Mouse (Mus musculus) cerebellum, adult 11 months (tissue): ENCODE results near the gene Ppif.
A peak's percentile ranks its signal among the peaks of the same experiment; 100 is the strongest.

Source experiments
- DNase-seq: peaks from one replicate; pipeline ENCODE4 v3.0.0; 2022

The Ppif gene

DNA sequence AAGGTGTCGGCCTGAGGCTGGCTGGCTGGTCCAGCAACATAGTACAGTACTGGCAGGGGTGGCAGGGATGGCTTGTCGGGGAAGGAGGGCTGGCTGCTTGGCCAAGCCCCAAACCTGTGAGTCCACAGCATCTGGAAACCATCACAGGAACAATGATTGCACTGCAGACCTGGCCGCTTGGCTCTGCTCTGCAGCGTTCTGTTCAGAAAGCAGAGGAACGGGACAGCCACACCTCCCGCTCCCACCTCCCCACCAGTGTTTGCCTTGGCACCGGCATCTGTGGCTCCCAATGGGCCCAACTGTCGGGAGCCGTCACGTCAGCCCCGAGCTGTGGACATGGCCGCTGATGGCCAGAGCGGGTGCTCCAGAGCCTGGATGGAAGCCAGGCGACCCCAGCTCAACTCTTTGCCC, 44.6 kb downstream of the Ppif start:
- DNase-seq = no peak

DNA sequence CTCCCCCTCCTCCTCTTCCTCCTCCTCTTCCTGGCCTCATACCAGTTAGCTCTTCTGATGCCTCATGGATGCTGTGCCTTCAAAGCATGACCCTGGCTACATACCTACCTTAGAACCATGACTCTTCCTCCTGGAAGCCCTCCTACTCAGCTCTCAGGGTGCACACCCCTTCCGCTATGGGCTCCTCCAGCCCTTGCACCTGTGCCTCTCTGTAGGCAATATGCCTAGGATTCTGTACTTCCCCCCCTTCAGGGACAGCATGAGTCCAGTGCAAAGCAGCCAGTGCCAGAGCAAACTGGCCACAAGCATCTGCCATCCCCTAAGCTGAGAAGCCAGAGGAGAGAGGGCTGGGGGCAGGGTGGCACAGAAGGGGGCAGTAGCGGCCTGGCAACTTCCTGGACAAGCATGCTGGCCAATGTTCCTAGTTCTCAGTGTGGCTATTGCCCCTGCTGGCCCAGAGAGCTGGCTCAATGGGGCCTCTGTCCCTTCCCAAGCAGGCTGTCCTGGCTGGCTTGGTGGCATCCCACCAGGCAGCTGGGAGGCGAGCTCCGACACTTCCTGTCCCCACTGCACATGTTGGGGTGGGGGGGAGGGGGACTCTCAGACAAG, 46.1 kb downstream of the Ppif start:
- DNase-seq = peak; percentile 36

DNA sequence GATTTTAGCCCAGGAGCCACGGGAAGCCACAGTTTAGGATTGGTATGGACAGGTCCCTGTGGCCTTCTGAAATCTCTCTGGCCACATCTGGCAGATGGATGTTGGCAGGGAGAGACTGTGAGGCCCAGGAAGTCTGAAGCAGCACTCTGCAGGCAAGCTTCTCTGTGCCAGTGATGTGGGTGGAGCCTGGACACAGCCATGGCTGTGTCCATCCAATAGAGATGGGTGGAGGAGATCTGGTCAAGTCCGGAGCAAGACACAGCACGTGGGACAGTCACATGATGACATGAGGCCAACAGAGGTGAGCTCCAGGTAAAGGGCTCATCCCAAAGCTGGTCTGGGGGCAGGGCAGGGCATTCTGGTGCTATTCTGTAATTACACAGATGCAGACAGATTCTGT, 47.3 kb downstream of the Ppif start:
- DNase-seq = no peak

DNA sequence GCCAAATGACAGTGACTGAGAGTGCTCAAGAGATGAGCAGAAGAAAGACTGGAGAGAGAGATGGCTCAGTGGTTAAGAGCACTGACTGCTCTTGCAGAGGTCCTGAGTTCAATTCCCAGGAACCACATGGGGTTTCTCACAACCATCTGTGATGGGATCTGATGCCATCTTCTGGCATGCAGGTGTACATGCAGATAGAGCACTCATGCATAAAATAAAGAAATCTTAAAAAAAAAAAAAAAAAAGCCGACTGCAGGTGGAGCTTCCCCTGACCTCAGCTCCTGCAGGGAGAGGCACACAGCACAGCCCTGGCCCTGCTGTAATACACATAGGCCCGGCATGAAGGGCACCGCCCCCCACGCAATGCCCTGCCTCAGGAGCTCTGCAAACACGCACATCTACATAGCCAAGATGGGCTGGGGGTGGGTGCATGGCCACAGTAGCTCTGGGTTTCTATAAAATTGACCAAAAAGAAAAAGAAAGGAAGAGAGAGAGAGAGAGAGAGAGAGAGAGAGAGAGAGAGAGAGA, 48.0 kb downstream of the Ppif start:
- DNase-seq = no peak

DNA sequence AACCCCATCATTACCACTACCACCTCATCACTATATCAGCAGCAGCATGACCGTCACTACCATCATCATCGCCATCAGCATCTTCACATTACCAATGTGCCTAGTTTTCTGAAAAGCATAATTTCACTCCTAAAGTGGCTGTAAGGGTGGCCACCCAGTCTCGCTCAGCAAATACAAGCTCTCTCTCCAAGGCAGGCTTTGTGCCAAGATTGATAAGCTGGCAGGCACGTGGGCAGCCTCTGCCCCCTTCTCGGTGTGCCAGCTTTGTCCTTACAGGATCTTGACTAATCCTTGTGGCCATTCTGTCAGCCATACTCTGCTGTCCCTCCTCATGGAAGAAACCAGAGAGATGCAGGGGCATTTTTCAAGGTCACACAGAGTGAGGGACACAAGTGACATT, 49.0 kb downstream of the Ppif start:
- no peak for DNase-seq

DNA sequence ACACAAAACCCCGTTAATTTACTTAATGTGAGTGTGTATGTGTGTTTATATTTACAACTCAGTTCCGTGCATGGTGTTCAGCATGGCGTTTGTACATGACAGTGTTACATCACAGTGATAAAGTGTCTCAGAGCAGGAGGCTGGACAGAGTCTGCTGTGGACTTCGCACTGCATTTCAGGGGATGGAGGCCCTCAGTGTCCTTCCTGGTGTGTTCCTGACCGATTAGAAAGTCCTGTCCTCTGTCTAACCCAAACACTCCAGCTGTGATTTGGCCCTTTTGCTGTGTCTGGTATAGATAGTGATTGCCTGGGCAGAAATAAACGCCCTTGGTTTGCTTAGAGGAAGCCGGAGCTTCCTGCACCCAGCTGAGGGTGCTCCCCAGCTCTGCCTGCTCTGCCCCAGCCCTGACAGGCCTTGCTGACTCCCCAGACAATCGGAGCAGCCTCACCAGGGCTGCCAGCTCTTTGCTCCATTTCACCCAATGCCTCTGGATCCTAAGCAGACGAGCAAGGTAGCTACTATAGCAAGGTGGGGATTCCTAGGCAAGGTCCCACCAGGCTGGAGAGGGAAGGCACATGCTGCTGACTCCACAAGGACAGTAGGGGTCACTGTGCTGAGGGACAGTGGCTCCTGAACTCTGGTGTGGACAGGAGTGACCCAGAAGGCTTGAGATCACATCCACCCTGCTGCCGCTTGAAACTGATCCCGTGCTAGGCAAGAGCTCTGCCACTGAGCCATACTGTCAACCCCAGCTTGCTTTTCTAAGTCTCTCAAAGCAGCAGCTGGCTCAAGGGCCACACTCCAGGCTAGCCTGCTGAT, 51.6 kb downstream of the Ppif start:
- DNase-seq = no peak

DNA sequence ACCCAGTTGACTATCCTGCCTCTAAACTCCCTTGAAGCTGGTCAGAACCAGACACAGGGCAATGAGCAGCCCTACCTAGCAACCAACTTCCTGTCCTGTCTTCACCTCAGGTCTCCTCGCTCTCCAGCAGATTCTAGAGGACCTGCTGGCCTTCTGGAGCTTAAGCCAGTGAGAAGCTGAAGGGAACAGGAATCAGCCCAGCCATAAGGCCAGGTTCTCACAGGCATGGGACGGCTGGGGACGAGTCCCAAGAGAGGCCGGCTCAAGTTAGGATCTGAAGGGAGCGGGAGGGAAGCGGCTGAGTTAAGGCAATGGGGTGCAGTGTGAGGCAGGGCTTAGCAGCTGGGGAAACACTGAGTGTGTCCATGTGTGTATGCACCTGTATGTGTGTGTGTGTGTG, 52.4 kb downstream of the Ppif start:
- no peak for DNase-seq

DNA sequence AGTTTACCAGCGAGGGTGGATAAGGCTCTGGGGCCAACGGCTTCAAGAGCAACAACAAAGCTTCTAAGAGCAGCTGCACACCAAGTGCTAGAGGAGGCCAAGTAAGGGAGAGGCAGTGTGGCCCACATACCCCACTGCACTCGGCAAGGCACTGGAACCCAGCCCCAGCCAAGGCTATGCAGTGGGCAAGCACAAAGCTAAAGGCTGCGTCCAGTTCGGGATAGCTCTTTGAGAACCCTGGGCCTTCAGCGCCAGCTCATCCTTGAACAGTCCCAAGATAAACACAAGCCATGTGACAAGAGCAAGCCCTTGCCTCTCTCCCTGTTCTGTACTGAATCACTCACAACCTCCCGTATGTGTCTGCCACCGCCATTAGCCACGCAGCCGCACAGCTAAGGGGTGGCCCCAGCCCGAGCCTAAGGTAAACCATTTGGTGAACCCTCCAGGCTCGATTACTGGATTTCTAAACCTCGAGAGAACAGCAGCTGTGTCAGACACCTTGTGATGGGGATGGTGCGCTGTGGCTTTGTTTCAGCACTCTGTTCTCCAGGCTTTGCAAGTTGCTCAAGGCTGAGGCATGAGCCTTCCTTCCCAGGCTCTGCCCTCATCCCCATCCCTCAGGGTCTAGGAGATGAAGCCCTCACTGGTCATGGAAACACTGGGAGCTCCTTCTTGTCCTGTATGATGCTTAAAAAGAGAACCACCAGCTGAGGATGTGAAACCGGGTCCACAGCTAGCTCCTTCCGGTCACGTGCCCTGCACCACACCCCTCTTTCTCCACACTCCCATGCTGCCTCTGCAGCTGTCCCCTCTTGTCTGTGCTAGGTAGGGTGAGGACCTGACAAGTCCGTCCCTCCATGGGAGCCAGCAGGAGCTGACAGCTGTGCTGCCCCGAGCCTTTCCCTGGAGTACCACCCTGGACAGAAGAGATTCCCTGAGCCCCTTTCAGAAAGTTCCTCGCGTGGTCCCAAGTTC, 53.3 kb downstream of the Ppif start:
- DNase-seq = no peak

DNA sequence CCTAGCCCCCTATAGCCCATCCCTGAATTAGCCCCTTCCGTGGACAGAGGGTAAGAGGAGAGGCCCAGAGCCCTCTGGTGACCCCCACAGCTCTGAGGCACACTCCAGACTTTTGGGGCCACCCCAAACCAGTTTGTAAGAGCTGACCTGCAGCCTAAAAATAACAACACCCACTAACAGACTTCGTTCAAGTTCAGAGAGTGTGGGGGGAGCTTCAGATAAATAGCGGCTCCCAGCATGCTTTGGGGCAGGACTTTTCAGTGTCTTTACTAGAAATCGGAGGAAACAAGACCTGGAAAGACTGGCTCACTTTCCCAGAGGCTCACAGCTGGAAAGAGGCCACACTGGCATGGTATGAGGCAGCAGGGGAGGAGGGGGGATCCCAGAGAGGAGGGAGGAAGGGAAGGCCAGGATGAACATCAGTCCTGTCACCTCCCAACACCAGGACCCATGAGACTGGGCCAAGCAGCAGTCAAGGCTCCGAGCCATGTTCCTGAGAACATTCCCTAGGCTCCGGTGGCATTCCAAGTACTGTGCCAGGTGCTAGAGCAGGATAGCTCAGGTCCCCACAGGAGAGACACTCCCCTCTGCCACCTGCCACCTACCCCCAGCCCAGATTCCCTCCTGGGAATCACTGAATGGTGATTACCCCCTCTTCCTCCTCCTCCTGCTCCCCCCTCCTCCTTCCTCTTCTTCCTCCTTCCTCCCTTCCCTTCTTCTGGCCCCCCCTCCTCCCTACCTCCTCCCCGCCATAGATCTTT, 54.2 kb downstream of the Ppif start:
- DNase-seq = no peak

DNA sequence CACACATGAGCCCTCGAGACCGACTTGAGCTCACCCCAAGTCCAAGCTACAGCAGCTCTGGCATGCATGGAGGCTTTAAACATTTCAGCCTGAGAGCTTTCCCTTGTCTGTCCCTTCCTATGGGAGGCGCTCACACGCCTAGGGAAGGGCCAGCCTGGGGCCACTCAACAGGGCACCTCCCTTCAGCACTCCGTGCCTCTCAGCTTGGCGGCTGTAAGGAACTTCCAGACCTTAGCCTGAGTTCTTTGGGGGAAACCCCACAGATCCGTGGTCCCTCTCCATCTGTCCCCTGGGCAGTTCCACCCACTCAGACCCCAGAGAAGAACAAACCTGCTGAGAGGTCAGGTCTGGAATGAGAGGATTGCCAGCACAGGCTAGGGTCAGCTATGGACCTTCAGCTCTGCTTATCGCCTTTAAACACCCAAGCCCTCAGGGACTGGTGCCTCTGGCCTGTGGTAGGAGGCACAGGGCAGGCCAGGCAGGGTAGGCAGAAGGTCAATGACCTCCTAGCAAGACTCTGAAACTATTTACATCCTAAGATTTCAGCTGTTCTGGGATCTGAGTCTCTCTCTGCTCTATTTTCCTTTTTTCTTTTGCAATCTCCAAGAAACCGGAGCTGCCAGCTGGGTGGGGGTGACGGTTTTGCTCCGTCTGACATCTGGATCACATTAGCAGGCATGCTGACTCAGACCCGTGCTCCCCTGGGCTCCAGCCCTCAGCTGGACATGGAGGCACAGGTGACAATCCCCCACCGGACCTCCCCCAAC, 55.4 kb downstream of the Ppif start:
- no peak for DNase-seq
